ENCODE assay signal across 20 mouse cellular contexts in the genomic region with DNA sequence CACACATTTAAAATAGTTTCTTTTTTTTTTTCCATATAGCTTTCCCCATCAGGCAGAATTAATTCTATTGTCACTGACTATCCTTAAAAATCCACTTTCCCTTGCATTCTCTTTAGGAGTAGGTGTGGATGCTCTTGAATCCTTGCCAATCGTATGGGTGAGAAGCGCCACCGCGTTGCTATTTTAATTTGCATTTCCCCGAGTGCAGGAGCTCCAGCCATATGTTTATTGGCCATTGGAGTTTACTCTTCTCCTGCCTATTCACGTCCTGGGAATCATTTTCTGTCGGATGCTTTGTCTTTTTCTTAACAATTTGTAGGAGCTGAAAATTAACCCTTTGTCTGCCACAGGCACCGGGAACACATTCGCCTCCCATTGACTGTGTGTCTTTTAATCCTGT. TPM values are rescaled to one million over a fixed set of nuclear protein-coding genes. Genes with fewer than 3 reads are reported as not detected.
DNase-seq lines count a peak whose midpoint lies in the region; ATAC-seq and TF ChIP-seq lines count a peak whose summit lies in the region.
"Had no signal": no experiment of that assay in that cellular context is flagged by ENCODE, and none has a peak within 500 bp of the region (broad histone marks: within the 10 kb centered on the region; RNA-seq: fewer than 3 reads in every experiment).

No protein-coding gene starts in this region.

- 25% methylated on average over 9 of the region's 9 CpGs for WGBS in midbrain, embryonic 14.5 days
- 70% methylated on average over 9 of the region's 9 CpGs for WGBS in midbrain, embryonic 10.5 days
- 16% methylated on average over 9 of the region's 9 CpGs for WGBS in forebrain, postnatal 0 days
- 40% methylated on average over 9 of the region's 9 CpGs for WGBS in intestine, embryonic 16.5 days

- TF ChIP-seq CTCF in forebrain, postnatal 0 days (IDR thresholded peaks at IDR 0.05; ENCODE audit: low read depth) = no peak
- no peak for TF ChIP-seq CTCF in layer of hippocampus, adult 2 months (conservative IDR thresholded peaks at IDR 0.05)

- H3K4me1 ChIP-seq in midbrain, embryonic 14.5 days (ENCODE audit: control insufficient read depth, insufficient read depth, low read length) = no peaks in the 10 kb centered on the region
- 0 out of 2 replicates have a peak, but pooled peaks cover 3% of the 10 kb centered on the region for H3K4me1 ChIP-seq in midbrain, embryonic 10.5 days
- no peaks in the 10 kb centered on the region; the same call in 1 of the 2 replicates for H3K4me1 ChIP-seq in forebrain, postnatal 0 days (ENCODE audit: insufficient read depth)
- H3K4me1 ChIP-seq in intestine, embryonic 16.5 days (ENCODE audit: control insufficient read depth, insufficient read depth, low read length) = no peaks in the 10 kb centered on the region
- H3K4me1 ChIP-seq: embryonic facial prominence, embryonic 10.5 days; limb, embryonic 15.5 days had no signal

- H3K4me2 ChIP-seq in midbrain, embryonic 14.5 days (ENCODE audit: low read length) = peak overlapping the region; percentile 22; the same call in 1 of the 2 replicates
- H3K4me2 ChIP-seq in forebrain, postnatal 0 days (ENCODE audit: low read depth) = peak overlapping the region; percentile 28
- H3K4me2 ChIP-seq in intestine, embryonic 16.5 days (ENCODE audit: low read depth, low read length) = no peak overlapping the region
- H3K4me2 ChIP-seq: heart, embryonic 11.5 days; limb, embryonic 15.5 days had no signal

- H3K9me3 ChIP-seq in midbrain, embryonic 14.5 days (ENCODE audit: control insufficient read depth, low read length) = no peaks in the 10 kb centered on the region
- no peaks in the 10 kb centered on the region for H3K9me3 ChIP-seq in midbrain, embryonic 10.5 days (replicated peaks)
- no peaks in the 10 kb centered on the region for H3K9me3 ChIP-seq in forebrain, postnatal 0 days (ENCODE audit: low read length)
- no peaks in the 10 kb centered on the region for H3K9me3 ChIP-seq in intestine, embryonic 16.5 days (ENCODE audit: control insufficient read depth, low read length)
- H3K9me3 ChIP-seq: embryonic facial prominence, embryonic 10.5 days; limb, embryonic 15.5 days had no signal

- H3K9ac ChIP-seq in midbrain, embryonic 14.5 days (replicated peaks; ENCODE audit: low read length) = no peak overlapping the region
- H3K9ac ChIP-seq in forebrain, postnatal 0 days = peak overlapping the region; percentile 18; the same call in 1 of the 2 replicates
- H3K9ac ChIP-seq in intestine, embryonic 16.5 days (ENCODE audit: low read depth, low read length) = no peak overlapping the region
- H3K9ac ChIP-seq: limb, embryonic 15.5 days had no signal

- H3K27me3 ChIP-seq in midbrain, embryonic 14.5 days (ENCODE audit: control insufficient read depth, insufficient read depth, low read length) = no peaks in the 10 kb centered on the region
- H3K27me3 ChIP-seq in midbrain, embryonic 10.5 days (ENCODE audit: low read depth, poor library complexity, severe bottlenecking) = no peaks in the 10 kb centered on the region; the same call in 1 of the 2 replicates
- no peaks in the 10 kb centered on the region for H3K27me3 ChIP-seq in forebrain, postnatal 0 days (ENCODE audit: insufficient read depth, low read length)
- H3K27me3 ChIP-seq in intestine, embryonic 16.5 days (replicated peaks; ENCODE audit: control insufficient read depth, insufficient read depth, low read length) = no peaks in the 10 kb centered on the region

- no peak overlapping the region for H3K4me3 ChIP-seq in midbrain, embryonic 14.5 days (replicated peaks; ENCODE audit: low read depth, low read length)
- H3K4me3 ChIP-seq in midbrain, embryonic 10.5 days = no peak overlapping the region
- H3K4me3 ChIP-seq in forebrain, postnatal 0 days (ENCODE audit: low read depth, low read length) = 0 out of 2 replicates have a peak overlapping the region, but pooled peaks have one; percentile 9
- no peak overlapping the region for H3K4me3 ChIP-seq in layer of hippocampus, adult 2 months
- H3K4me3 ChIP-seq in intestine, embryonic 16.5 days (ENCODE audit: low read length) = no peak overlapping the region
- H3K4me3 ChIP-seq: embryonic facial prominence, embryonic 10.5 days; limb, embryonic 15.5 days had no signal

- ATAC-seq in midbrain, embryonic 14.5 days (ENCODE audit: low FRiP score, low TSS enrichment) = no peak
- no peak for ATAC-seq in forebrain, postnatal 0 days
- no peak for ATAC-seq in intestine, embryonic 16.5 days
- ATAC-seq: Patski had no signal

- no peaks in the 10 kb centered on the region for H3K36me3 ChIP-seq in midbrain, embryonic 14.5 days (ENCODE audit: control insufficient read depth, insufficient read depth, low read length)
- no peaks in the 10 kb centered on the region for H3K36me3 ChIP-seq in midbrain, embryonic 10.5 days
- H3K36me3 ChIP-seq in forebrain, postnatal 0 days (ENCODE audit: insufficient read depth) = no peaks in the 10 kb centered on the region
- H3K36me3 ChIP-seq in intestine, embryonic 16.5 days (ENCODE audit: control insufficient read depth, insufficient read depth, low read length) = no peaks in the 10 kb centered on the region
- H3K36me3 ChIP-seq: embryonic facial prominence, embryonic 10.5 days; limb, embryonic 15.5 days had no signal

- peak; percentile 35 to 60 for DNase-seq in frontal cortex, postnatal 36 days (ENCODE audit: low spot score in 2 of 2)
- no peak for DNase-seq in frontal cortex, postnatal 14 days (ENCODE audit: low spot score in 2 of 2)
- DNase-seq in midbrain, embryonic 14.5 days = peak; percentile 66
- no peak for DNase-seq in midbrain, embryonic 10.5 days (ENCODE audit: low spot score)
- peak; percentile 59 for DNase-seq in forebrain, postnatal 0 days
- peak; percentile 25 for DNase-seq in right cerebral cortex, postnatal 25 days
- no peak for DNase-seq in layer of hippocampus, adult 2 months (ENCODE audit: low spot score in 2 of 2)
- DNase-seq: B cell, adult 2 months; cerebellum, adult 11 months; gastrocnemius, postnatal 25 days; heart, postnatal 36 days; kidney, adult 18-20 months; kidney, postnatal 14 days; lung, adult 2 months; thymus, adult 2 months had no signal

- peak overlapping the region; percentile 38 for H3K27ac ChIP-seq in midbrain, embryonic 14.5 days (replicated peaks; ENCODE audit: low read depth, low read length)
- H3K27ac ChIP-seq in midbrain, embryonic 10.5 days (replicated peaks) = no peak overlapping the region
- peak overlapping the region; percentile 30; the same call in 1 of the 2 replicates for H3K27ac ChIP-seq in forebrain, postnatal 0 days (ENCODE audit: low read depth, low read length)
- H3K27ac ChIP-seq in layer of hippocampus, adult 2 months = no peak overlapping the region
- H3K27ac ChIP-seq in intestine, embryonic 16.5 days (ENCODE audit: low read length) = no peak overlapping the region
- H3K27ac ChIP-seq: embryonic facial prominence, embryonic 10.5 days; limb, embryonic 15.5 days had no signal

RNA-seq across cellular contexts. Expression of a gene that starts 48.0 kb away (rescaled TPM):
- 47.9 and 60.2 TPM in 2 replicates for polyA plus RNA-seq in midbrain, embryonic 14.5 days (2014; fragmentation: Nextera tagmentation; extraction: Ambion mirVana)
- polyA plus RNA-seq in midbrain, embryonic 10.5 days (2016; fragmentation: Nextera tagmentation; extraction: Ambion mirVana) = 19.0 and 23.5 TPM in 2 replicates
- total RNA-seq in forebrain, postnatal 0 days (2014; rRNA removed) = 107 and 141 TPM in 2 replicates
- 72.0 and 82.8 TPM in 2 replicates for polyA plus RNA-seq in forebrain, postnatal 0 days (2015; fragmentation: Nextera tagmentation; extraction: Ambion mirVana)
- total RNA-seq in layer of hippocampus, adult 2 months (2021) = 10 to 100 TPM; 82.0 to 83.6 TPM
- polyA plus RNA-seq in intestine, embryonic 16.5 days (2015; fragmentation: Nextera tagmentation; extraction: Ambion mirVana) = 7.9 and 8.5 TPM in 2 replicates

Comparison
In these comparisons a context has a peak if more than half of its experiments do, and no peak if none do; other contexts are left out.
1. DNase-seq: peak in frontal cortex, postnatal 36 days (2 of 2), midbrain, embryonic 14.5 days (single experiment), forebrain, postnatal 0 days (single experiment) and right cerebral cortex, postnatal 25 days (single experiment); none in frontal cortex, postnatal 14 days (0 of 2), midbrain, embryonic 10.5 days (single experiment) and layer of hippocampus, adult 2 months (0 of 2).
2. H3K27ac ChIP-seq: peak in midbrain, embryonic 14.5 days (single experiment) and forebrain, postnatal 0 days (single experiment); none in midbrain, embryonic 10.5 days (single experiment), layer of hippocampus, adult 2 months (single experiment) and intestine, embryonic 16.5 days (single experiment).